Mouse (Mus musculus): ENCODE measurements at regions not wholly inside any gene's neighbourhood (a gene's known extent, or its start where the extent isn't known, plus 50 kb on each side); places are given as distances from the start of the nearest gene placed in this dataset.

DNA sequence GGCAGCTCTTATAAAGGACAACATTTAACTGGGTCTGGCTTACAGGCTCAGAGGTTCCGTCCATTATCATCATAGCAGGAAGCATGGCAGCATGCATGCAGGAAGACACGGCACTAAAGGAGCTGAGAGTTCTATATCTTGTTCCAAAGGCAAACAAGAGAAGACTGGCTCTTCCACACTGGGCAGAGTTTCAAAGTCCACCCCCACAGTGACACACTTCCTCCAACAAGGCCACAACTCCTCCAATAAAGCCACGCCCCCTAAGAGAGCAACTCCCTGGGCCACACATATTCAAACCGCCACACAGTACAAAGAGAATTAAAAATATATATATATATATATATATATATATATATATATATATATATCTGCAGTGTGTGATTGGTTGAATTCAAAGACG, 105.8 kb upstream of the Spata13 start:
- Histone ChIP-seq H3K9me3 (ENCODE audit: low read length) (no peaks in the 10 kb centered on the region), H3K9ac (replicated peaks; ENCODE audit: low read depth) (no peak overlapping the region), H3K36me3 (ENCODE audit: insufficient read depth, low read length) (no peaks in the 10 kb centered on the region), H3K4me1 (ENCODE audit: insufficient read depth, low read depth, low read length) (peaks cover 4% of the 10 kb centered on the region; the same call in 1 of the 2 replicates), H3K27me3 (replicated peaks; ENCODE audit: insufficient read depth, low read length) (no peaks in the 10 kb centered on the region), H3K27ac (ENCODE audit: low read length) (no peak overlapping the region), H3K4me3 (ENCODE audit: low read depth, low read length) (no peak overlapping the region), H3K4me2 (replicated peaks; ENCODE audit: low read depth, low read length) (no peak overlapping the region)
- WGBS, result 64% methylated on average over 5 of the region's 5 CpGs
- DNase-seq (ENCODE audit: low spot score), result peak; percentile 46
- TF ChIP-seq EP300 (IDR thresholded peaks at IDR 0.05) (no peak), CTCF (IDR thresholded peaks at IDR 0.05) (no peak)
- no peak for ATAC-seq

DNA sequence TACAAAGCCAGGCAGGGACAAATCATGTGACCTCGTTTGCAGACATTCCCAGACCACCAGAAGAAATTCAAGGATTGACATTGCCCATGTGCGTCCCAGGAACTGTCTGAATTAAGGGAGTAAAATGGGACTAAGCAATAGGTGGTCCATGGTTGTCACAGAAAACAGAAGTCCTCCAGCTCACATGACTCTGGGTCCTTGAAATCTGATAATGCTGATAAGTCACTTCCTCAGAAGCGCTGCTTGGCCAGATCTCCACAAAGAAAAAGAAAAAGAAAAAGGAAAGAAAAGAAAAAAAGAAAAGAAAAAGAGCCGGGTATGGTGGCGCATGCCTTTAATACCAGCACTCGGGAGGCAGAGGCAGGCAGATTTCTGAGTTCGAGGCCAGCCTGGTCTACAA, 105.3 kb upstream of the Spata13 start:
- H3K27ac ChIP-seq (ENCODE audit: low read length), result no peak overlapping the region
- H3K4me3 ChIP-seq (ENCODE audit: low read depth, low read length), result no peak overlapping the region
- no peaks in the 10 kb centered on the region for H3K9me3 ChIP-seq (ENCODE audit: low read length)
- H3K4me2 ChIP-seq (replicated peaks; ENCODE audit: low read depth, low read length), result no peak overlapping the region
- TF ChIP-seq CTCF (IDR thresholded peaks at IDR 0.05), result no peak
- TF ChIP-seq EP300 (IDR thresholded peaks at IDR 0.05), result no peak
- no peaks in the 10 kb centered on the region for H3K36me3 ChIP-seq (ENCODE audit: insufficient read depth, low read length)
- H3K4me1 ChIP-seq (ENCODE audit: insufficient read depth, low read depth, low read length), result peaks cover 4% of the 10 kb centered on the region; the same call in 1 of the 2 replicates
- DNase-seq (ENCODE audit: low spot score) (no peak), ATAC-seq (no peak)
- no peak overlapping the region for H3K9ac ChIP-seq (replicated peaks; ENCODE audit: low read depth)
- no peaks in the 10 kb centered on the region for H3K27me3 ChIP-seq (replicated peaks; ENCODE audit: insufficient read depth, low read length)
- 78% methylated on average over 7 of the region's 7 CpGs for WGBS

DNA sequence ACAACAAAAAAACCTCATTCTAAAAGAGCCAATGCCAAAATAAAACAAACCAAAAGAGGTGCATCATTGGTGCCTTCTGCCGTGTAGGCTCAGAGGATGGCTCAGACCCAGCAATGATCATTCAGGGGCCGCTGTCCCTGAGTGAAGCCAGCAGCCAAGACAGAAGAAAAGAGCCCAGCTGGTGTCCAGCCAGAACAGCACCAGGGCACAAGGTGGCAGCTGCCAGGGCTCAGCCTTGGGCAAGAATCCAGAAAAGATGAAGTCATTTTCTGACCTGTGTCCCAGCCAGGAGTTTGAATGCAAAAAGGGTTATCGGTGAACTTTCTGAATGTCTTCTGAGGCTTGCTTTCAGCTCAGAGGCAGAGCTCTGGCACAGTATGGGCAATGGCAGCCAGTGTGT, 104.8 kb upstream of the Spata13 start:
- peak overlapping the region; percentile 47 for H3K27ac ChIP-seq (ENCODE audit: low read length)
- H3K4me3 ChIP-seq (ENCODE audit: low read depth, low read length), result no peak overlapping the region
- ATAC-seq, result no peak
- TF ChIP-seq EP300 (IDR thresholded peaks at IDR 0.05), result no peak
- WGBS, result 34% methylated on average over 3 of the region's 3 CpGs
- peak; percentile 57 for DNase-seq (ENCODE audit: low spot score)
- no peaks in the 10 kb centered on the region for H3K9me3 ChIP-seq (ENCODE audit: low read length)
- peaks cover 4% of the 10 kb centered on the region; the same call in 1 of the 2 replicates for H3K4me1 ChIP-seq (ENCODE audit: insufficient read depth, low read depth, low read length)
- H3K27me3 ChIP-seq (replicated peaks; ENCODE audit: insufficient read depth, low read length), result no peaks in the 10 kb centered on the region
- no peaks in the 10 kb centered on the region for H3K36me3 ChIP-seq (ENCODE audit: insufficient read depth, low read length)
- H3K9ac ChIP-seq (replicated peaks; ENCODE audit: low read depth), result no peak overlapping the region
- no peak overlapping the region for H3K4me2 ChIP-seq (replicated peaks; ENCODE audit: low read depth, low read length)

DNA sequence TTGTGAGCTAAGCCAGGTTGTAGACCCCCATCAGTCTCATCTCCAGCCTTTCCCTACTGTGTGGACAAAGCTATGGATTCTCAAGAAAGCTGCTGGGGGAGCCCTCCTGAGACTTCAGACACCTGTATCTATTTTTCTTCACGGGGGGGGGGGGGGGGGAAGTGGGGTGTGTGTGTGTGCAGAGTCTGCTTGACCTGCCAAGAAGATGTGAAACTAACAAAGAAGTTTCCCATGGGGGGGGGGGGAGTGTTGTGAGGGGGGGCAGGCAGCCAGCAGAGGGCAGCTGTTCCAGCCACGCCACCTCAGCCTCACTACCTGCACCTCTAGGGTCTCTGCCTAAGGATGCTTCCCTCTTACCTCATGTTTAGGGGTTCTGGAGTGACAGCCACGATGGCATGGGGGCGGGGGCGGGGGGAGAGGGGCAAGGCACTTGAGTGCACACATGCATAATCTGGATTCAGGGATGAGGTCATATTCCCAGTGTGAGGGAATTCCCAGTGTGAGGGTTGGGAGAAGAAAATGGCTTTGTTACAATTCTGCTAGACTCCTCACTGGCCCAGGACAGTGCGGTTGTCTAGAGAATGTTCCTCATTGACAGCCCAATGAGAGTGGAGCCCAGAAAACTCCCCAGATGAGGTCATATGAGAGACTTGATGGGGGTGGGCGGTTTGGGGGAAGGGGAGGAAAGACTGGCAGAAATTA, 104.0 kb upstream of the Spata13 start:
- Histone ChIP-seq H3K4me3 (ENCODE audit: low read depth, low read length) (no peak overlapping the region), H3K27me3 (replicated peaks; ENCODE audit: insufficient read depth, low read length) (no peaks in the 10 kb centered on the region), H3K4me2 (replicated peaks; ENCODE audit: low read depth, low read length) (no peak overlapping the region), H3K9ac (replicated peaks; ENCODE audit: low read depth) (no peak overlapping the region), H3K9me3 (ENCODE audit: low read length) (no peaks in the 10 kb centered on the region), H3K27ac (ENCODE audit: low read length) (no peak overlapping the region), H3K36me3 (ENCODE audit: insufficient read depth, low read length) (no peaks in the 10 kb centered on the region), H3K4me1 (ENCODE audit: insufficient read depth, low read depth, low read length) (peaks cover 4% of the 10 kb centered on the region; the same call in 1 of the 2 replicates)
- ATAC-seq (peak; percentile 43), DNase-seq (ENCODE audit: low spot score) (peak; percentile 29)
- WGBS, result 51% methylated on average over 6 of the region's 7 CpGs
- no peak for TF ChIP-seq CTCF (IDR thresholded peaks at IDR 0.05)
- no peak for TF ChIP-seq EP300 (IDR thresholded peaks at IDR 0.05)

DNA sequence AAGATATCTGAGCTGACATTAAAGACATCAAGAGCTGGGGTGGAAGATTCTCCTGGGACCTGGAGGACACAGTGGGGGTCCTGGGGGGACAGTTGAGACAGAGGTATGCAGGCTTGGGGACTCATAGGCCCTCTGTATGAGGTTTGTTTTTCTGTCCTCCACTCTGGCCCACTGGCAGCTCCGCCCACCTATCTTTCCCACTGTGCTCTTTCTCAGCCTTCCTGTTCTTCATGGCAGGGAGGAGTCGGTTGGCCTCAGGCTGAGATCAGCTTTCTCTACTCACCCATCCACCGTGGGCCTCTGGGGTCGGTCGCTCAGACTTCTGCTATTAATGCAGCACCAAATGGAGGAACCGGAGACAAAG, 103.5 kb upstream of the Spata13 start:
- TF ChIP-seq CTCF (IDR thresholded peaks at IDR 0.05) (no peak), EP300 (IDR thresholded peaks at IDR 0.05) (no peak)
- WGBS, result 46% methylated on average over 6 of the region's 6 CpGs
- Histone ChIP-seq H3K9me3 (ENCODE audit: low read length) (no peaks in the 10 kb centered on the region), H3K9ac (replicated peaks; ENCODE audit: low read depth) (no peak overlapping the region), H3K27me3 (replicated peaks; ENCODE audit: insufficient read depth, low read length) (no peaks in the 10 kb centered on the region), H3K36me3 (ENCODE audit: insufficient read depth, low read length) (no peaks in the 10 kb centered on the region), H3K27ac (ENCODE audit: low read length) (no peak overlapping the region), H3K4me1 (ENCODE audit: insufficient read depth, low read depth, low read length) (peaks cover 4% of the 10 kb centered on the region; the same call in 1 of the 2 replicates), H3K4me3 (ENCODE audit: low read depth, low read length) (no peak overlapping the region), H3K4me2 (replicated peaks; ENCODE audit: low read depth, low read length) (no peak overlapping the region)
- ATAC-seq (no peak), DNase-seq (ENCODE audit: low spot score) (no peak)

DNA sequence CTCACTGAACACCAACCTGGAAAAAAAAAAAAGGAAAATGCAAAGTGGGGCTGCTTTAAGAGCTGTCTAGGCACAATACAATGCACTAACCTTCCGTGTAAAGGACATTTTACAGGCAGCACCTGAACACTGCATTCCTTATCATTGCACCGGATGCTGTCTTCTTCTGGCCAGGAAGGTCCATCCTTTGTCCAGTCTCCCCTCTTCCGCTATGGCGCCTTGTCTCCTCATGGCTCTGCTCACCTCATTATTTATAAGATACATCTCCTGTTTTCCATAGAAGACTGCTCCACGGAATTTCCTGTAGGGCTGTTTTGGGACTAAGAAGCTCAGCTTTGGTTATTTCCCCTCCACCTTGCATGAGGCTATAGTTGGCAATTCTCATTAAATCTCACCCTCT, 102.8 kb upstream of the Spata13 start:
- H3K4me1 ChIP-seq (ENCODE audit: insufficient read depth, low read depth, low read length), result peaks cover 4% of the 10 kb centered on the region; the same call in 1 of the 2 replicates
- H3K9me3 ChIP-seq (ENCODE audit: low read length), result no peaks in the 10 kb centered on the region
- no peak overlapping the region for H3K4me2 ChIP-seq (replicated peaks; ENCODE audit: low read depth, low read length)
- 62% methylated on average over 5 of the region's 5 CpGs for WGBS
- DNase-seq (ENCODE audit: low spot score) (no peak), ATAC-seq (no peak)
- no peaks in the 10 kb centered on the region for H3K36me3 ChIP-seq (ENCODE audit: insufficient read depth, low read length)
- H3K27me3 ChIP-seq (replicated peaks; ENCODE audit: insufficient read depth, low read length), result no peaks in the 10 kb centered on the region
- no peak overlapping the region for H3K4me3 ChIP-seq (ENCODE audit: low read depth, low read length)
- H3K9ac ChIP-seq (replicated peaks; ENCODE audit: low read depth), result no peak overlapping the region
- no peak overlapping the region for H3K27ac ChIP-seq (ENCODE audit: low read length)
- TF ChIP-seq CTCF (IDR thresholded peaks at IDR 0.05) (no peak), EP300 (IDR thresholded peaks at IDR 0.05) (no peak)

DNA sequence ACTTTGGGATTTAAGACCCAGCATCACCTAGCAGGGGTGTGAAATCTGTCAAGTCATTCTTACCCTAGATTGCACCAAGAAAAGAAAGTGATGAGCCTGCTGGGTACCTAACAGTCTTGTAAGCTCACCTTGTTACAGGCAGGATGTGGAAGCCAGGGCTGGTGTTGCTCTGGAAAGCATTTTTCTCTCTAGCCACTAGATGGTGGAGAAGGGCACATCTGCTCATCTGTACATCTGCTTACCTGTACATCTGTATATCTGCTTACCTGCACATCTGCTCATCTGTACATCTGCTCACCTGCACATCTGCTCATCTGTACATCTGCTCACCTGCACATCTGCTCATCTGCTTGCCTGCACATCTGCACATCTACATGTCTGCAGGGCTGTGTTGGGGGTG, 102.0 kb upstream of the Spata13 start:
- Histone ChIP-seq H3K27ac (ENCODE audit: low read length) (no peak overlapping the region), H3K27me3 (replicated peaks; ENCODE audit: insufficient read depth, low read length) (no peaks in the 10 kb centered on the region), H3K4me1 (ENCODE audit: insufficient read depth, low read depth, low read length) (peaks cover 4% of the 10 kb centered on the region; the same call in 1 of the 2 replicates), H3K9me3 (ENCODE audit: low read length) (no peaks in the 10 kb centered on the region), H3K36me3 (ENCODE audit: insufficient read depth, low read length) (no peaks in the 10 kb centered on the region), H3K4me2 (replicated peaks; ENCODE audit: low read depth, low read length) (no peak overlapping the region), H3K4me3 (ENCODE audit: low read depth, low read length) (no peak overlapping the region), H3K9ac (replicated peaks; ENCODE audit: low read depth) (no peak overlapping the region)
- DNase-seq (ENCODE audit: low spot score) (no peak), ATAC-seq (no peak)
- peak; percentile 42 for TF ChIP-seq CTCF (IDR thresholded peaks at IDR 0.05)
- TF ChIP-seq EP300 (IDR thresholded peaks at IDR 0.05), result no peak

Data from lung, postnatal 0 days (tissue).